8 mouse cellular contexts compared by ENCODE assay signal in the genomic region with DNA sequence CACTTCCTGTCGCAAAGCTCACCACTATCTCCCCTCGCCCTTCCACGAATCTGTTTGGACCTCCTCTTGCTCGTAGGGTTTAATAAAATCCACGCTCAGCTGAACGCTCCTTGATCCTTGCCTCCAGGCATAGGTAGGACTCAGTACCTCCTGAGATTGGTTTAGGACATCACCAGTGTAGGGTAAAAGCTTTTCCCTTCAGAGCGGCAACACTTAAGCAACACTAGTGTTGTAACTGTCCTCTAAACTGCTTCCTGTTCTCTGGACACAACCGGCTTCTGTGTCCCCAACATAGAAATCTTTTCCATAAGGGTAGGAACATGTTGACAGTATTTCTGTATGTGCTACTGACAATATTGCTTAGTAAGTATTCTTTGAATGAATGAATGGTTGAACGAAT. TPM values are rescaled to one million over a fixed set of nuclear protein-coding genes. Genes with fewer than 3 reads are reported as not detected.
DNase-seq lines count a peak whose midpoint lies in the region; ATAC-seq lines count a peak whose summit lies in the region.

No protein-coding gene starts in this region.

- no peaks in the 10 kb centered on the region; the same call in 1 of the 2 replicates for H3K36me3 ChIP-seq in heart, embryonic 11.5 days (ENCODE audit: control insufficient read depth, insufficient read depth, low read length)
- H3K36me3 ChIP-seq in hindbrain, embryonic 10.5 days, result peaks cover 13% of the 10 kb centered on the region
- peaks cover 20% of the 10 kb centered on the region for H3K36me3 ChIP-seq in megakaryocyte, embryonic 14.5 days (replicated peaks; ENCODE audit: low read length)

- intact Hi-C loops in heart, postnatal 36 days (cut with DNase I), result loop anchor here (5.0 kb wide), 1 partner anchor 217 kb away; a partner anchor contains a TSS

- no peaks in the 10 kb centered on the region for H3K27me3 ChIP-seq in heart, embryonic 11.5 days (ENCODE audit: control insufficient read depth, insufficient read depth, low read length)
- H3K27me3 ChIP-seq in hindbrain, embryonic 10.5 days (ENCODE audit: insufficient read depth, poor library complexity, severe bottlenecking), result no peaks in the 10 kb centered on the region
- peaks cover 9% of the 10 kb centered on the region for H3K27me3 ChIP-seq in megakaryocyte, embryonic 14.5 days (replicated peaks)

- no peak overlapping the region for H3K27ac ChIP-seq in heart, embryonic 11.5 days (ENCODE audit: low read depth, low read length)
- H3K27ac ChIP-seq in hindbrain, embryonic 10.5 days, result peak overlapping the region; percentile 92

- peak overlapping the region; percentile 86 for H3K4me2 ChIP-seq in heart, embryonic 11.5 days

- peak overlapping the region; percentile 87 for H3K4me3 ChIP-seq in heart, embryonic 11.5 days (ENCODE audit: low read depth, low read length)
- H3K4me3 ChIP-seq in hindbrain, embryonic 10.5 days, result peak overlapping the region; percentile 93
- H3K4me3 ChIP-seq in megakaryocyte, embryonic 14.5 days (replicated peaks), result peak overlapping the region; percentile 99

- H3K9me3 ChIP-seq in heart, embryonic 11.5 days (replicated peaks; ENCODE audit: control insufficient read depth, low read length), result no peaks in the 10 kb centered on the region
- no peaks in the 10 kb centered on the region for H3K9me3 ChIP-seq in hindbrain, embryonic 10.5 days
- no peaks in the 10 kb centered on the region for H3K9me3 ChIP-seq in megakaryocyte, embryonic 14.5 days

- no peak for ATAC-seq in heart, embryonic 11.5 days (replicated peaks; ENCODE audit: insufficient number of reproducible peaks, low FRiP score, low TSS enrichment)

- WGBS in heart, embryonic 11.5 days (ENCODE audit: insufficient replicate concordance), result 31% methylated on average over 9 of the region's 9 CpGs
- 32% methylated on average over 9 of the region's 9 CpGs for WGBS in hindbrain, embryonic 10.5 days

- H3K9ac ChIP-seq in heart, embryonic 11.5 days (ENCODE audit: low read depth, low read length), result peak overlapping the region; percentile 93

- no peak for DNase-seq in heart, postnatal 36 days
- DNase-seq in adipocyte (ENCODE audit: low spot score), result peak; percentile 65
- DNase-seq in hindbrain, embryonic 10.5 days (ENCODE audit: low spot score), result no peak
- DNase-seq in spleen, postnatal 4 days (ENCODE audit: low spot score in 2 of 2), result no peak
- no peak for DNase-seq in spleen, postnatal 14 days (ENCODE audit: low spot score in 2 of 2)
- DNase-seq in left cerebral cortex, adult 11 months (ENCODE audit: low spot score), result no peak

- H3K4me1 ChIP-seq in heart, embryonic 11.5 days (ENCODE audit: control insufficient read depth, insufficient read depth, low read length), result peaks cover 3% of the 10 kb centered on the region; the same call in 1 of the 2 replicates
- H3K4me1 ChIP-seq in hindbrain, embryonic 10.5 days (replicated peaks), result peaks cover 27% of the 10 kb centered on the region
- peaks cover 36% of the 10 kb centered on the region for H3K4me1 ChIP-seq in megakaryocyte, embryonic 14.5 days

RNA-seq across cellular contexts. Expression of a gene that starts 1.3 kb away (rescaled TPM):
- 40.4 and 40.8 TPM in 2 replicates for polyA plus RNA-seq in heart, embryonic 11.5 days (2014; fragmentation: Nextera tagmentation; extraction: Ambion mirVana)
- total RNA-seq in heart, postnatal 36 days (2021), result 10 to 100 TPM; 17.3 to 18.7 TPM
- 52.0 and 52.7 TPM in 2 replicates for polyA plus RNA-seq in hindbrain, embryonic 10.5 days (2016; fragmentation: Nextera tagmentation; extraction: Ambion mirVana)
- 10.2 and 30.9 TPM in 2 replicates for polyA plus RNA-seq in megakaryocyte, embryonic 14.5 days (2012; ENCODE audit: insufficient read depth, low replicate concordance)
